In genomic region chr11:82991469-82992166, GRCm38 (mm10) we compare ENCODE assay signal across 8 mouse cellular contexts. TPM values are rescaled to one million over a fixed set of nuclear protein-coding genes. Genes with fewer than 3 reads are reported as not detected.
A peak's percentile ranks its signal among the peaks of the same experiment; 100 is the strongest.
DNase-seq lines count a peak whose midpoint lies in the region; ATAC-seq and TF ChIP-seq lines count a peak whose summit lies in the region.

Gene Slfn9, minus strand, starts transcription at chr11:82991830.

- H3K27me3 ChIP-seq in hindbrain, postnatal 0 days (ENCODE audit: insufficient read depth, low read length), result no peaks in the 10 kb centered on the region

- DNase-seq in layer of hippocampus, adult 2 months (ENCODE audit: low spot score in 2 of 2), result no peak
- DNase-seq in layer of hippocampus, adult 9-10 months (ENCODE audit: low spot score), result no peak
- DNase-seq in cerebellum, postnatal 14 days, result peak; percentile 60 to 70
- peak; percentile 68 for DNase-seq in gastrocnemius, postnatal 10 days
- DNase-seq in hindbrain, postnatal 0 days (ENCODE audit: low spot score), result peak; percentile 57
- peak; percentile 66 for DNase-seq in left cerebral cortex, postnatal 4 days
- peak; percentile 35 for DNase-seq in right cerebral cortex, postnatal 4 days

- no peak within 1 kb of the TSS; the same call in 1 of the 2 replicates for H3K27ac ChIP-seq in layer of hippocampus, adult 2 months
- no peak within 1 kb of the TSS for H3K27ac ChIP-seq in hindbrain, postnatal 0 days

- no peaks in the 10 kb centered on the region for H3K9me3 ChIP-seq in hindbrain, postnatal 0 days (ENCODE audit: low read length)

- H3K36me3 ChIP-seq in hindbrain, postnatal 0 days (ENCODE audit: insufficient read depth, low read length), result no peaks in the 10 kb centered on the region

- ATAC-seq in hindbrain, postnatal 0 days, result no peak
- peak; percentile 76 for ATAC-seq in megakaryocyte-erythroid progenitor cell, adult 5-6 weeks (replicated peaks; ENCODE audit: low FRiP score, low TSS enrichment, poor library complexity, severe bottlenecking)

- WGBS in hindbrain, postnatal 0 days, result 6% methylated on average over 14 of the region's 14 CpGs

- intact Hi-C loops in left cerebral cortex, postnatal 4 days (cut with DNase I), result no loop called here

- peak within 1 kb of the TSS; percentile 35 for H3K9ac ChIP-seq in hindbrain, postnatal 0 days (replicated peaks; ENCODE audit: low read length)

- H3K4me1 ChIP-seq in hindbrain, postnatal 0 days (ENCODE audit: insufficient read depth, low read length), result no peaks in the 10 kb centered on the region

- TF ChIP-seq CTCF in layer of hippocampus, adult 2 months (conservative IDR thresholded peaks at IDR 0.05), result no peak
- no peak for TF ChIP-seq CTCF in hindbrain, postnatal 0 days (IDR thresholded peaks at IDR 0.05; ENCODE audit: low read depth)

- peak within 1 kb of the TSS; percentile 61 for H3K4me2 ChIP-seq in hindbrain, postnatal 0 days (ENCODE audit: low read depth, low read length)

- H3K4me3 ChIP-seq in layer of hippocampus, adult 2 months, result peak within 1 kb of the TSS; percentile 58
- H3K4me3 ChIP-seq in hindbrain, postnatal 0 days (ENCODE audit: low read length), result peak within 1 kb of the TSS; percentile 36

RNA-seq across cellular contexts. Expression of gene Slfn9, which starts in this region (rescaled TPM):
- under 1 TPM; 0.27 to 0.49 TPM for total RNA-seq in layer of hippocampus, adult 2 months (2021)
- total RNA-seq in gastrocnemius, postnatal 10 days (2021), result 1 to 10 TPM; 2.9 to 4.0 TPM
- total RNA-seq in hindbrain, postnatal 0 days (2014; rRNA removed), result 1.5 and 3.2 TPM in 2 replicates
- 2.2 and 2.4 TPM in 2 replicates for polyA plus RNA-seq in hindbrain, postnatal 0 days (2015; fragmentation: Nextera tagmentation; extraction: Ambion mirVana)
- total RNA-seq in left cerebral cortex, postnatal 4 days (2021), result 1 to 10 TPM; 1.2 to 1.8 TPM
- 3.2 and 4.1 TPM in 2 replicates for total RNA-seq in megakaryocyte-erythroid progenitor cell, adult 5-6 weeks (2014; fragmentation: Nextera tagmentation)
- 6.1 and 11.7 TPM in 2 replicates for total RNA-seq in megakaryocyte-erythroid progenitor cell, adult 5-6 weeks (2017)

Comparison
In these comparisons a context has a peak if more than half of its experiments do, and no peak if none do; other contexts are left out.
1. DNase-seq: peak in cerebellum, postnatal 14 days (2 of 2), gastrocnemius, postnatal 10 days (single experiment), hindbrain, postnatal 0 days (single experiment), left cerebral cortex, postnatal 4 days (single experiment) and right cerebral cortex, postnatal 4 days (single experiment); none in layer of hippocampus, adult 2 months (0 of 2) and layer of hippocampus, adult 9-10 months (single experiment).